Comparison of ENCODE assay signal across 8 mouse cellular contexts in genomic region chr2:147184071-147184990, GRCm38 (mm10). TPM values are rescaled to one million over a fixed set of nuclear protein-coding genes. Genes with fewer than 3 reads are reported as not detected.
DNase-seq lines count a peak whose midpoint lies in the region; ATAC-seq and TF ChIP-seq lines count a peak whose summit lies in the region.

No protein-coding gene starts in this region.

- WGBS in intestine, embryonic 16.5 days, result 1% methylated on average over 61 of the region's 65 CpGs
- under 1% methylated on average over 63 of the region's 65 CpGs for WGBS in neural tube, embryonic 13.5 days

- peak overlapping the region; percentile 80 for H3K27ac ChIP-seq in layer of hippocampus, adult 2 months
- no peak overlapping the region for H3K27ac ChIP-seq in intestine, embryonic 16.5 days (ENCODE audit: low read length)
- H3K27ac ChIP-seq in neural tube, embryonic 13.5 days (replicated peaks), result peak overlapping the region; percentile 9; the same call in 1 of the 2 replicates

- no peaks in the 10 kb centered on the region for H3K36me3 ChIP-seq in intestine, embryonic 16.5 days (ENCODE audit: control insufficient read depth, insufficient read depth, low read length)
- no peaks in the 10 kb centered on the region for H3K36me3 ChIP-seq in neural tube, embryonic 13.5 days

- no peak for DNase-seq in layer of hippocampus, adult 2 months (ENCODE audit: low spot score in 2 of 2)
- DNase-seq in layer of hippocampus, postnatal 36 days, result no peak
- DNase-seq in embryo, embryonic 9.5 days (ENCODE audit: extremely low spot score), result peak; percentile 50
- no peak for DNase-seq in adrenal gland, postnatal 10 days
- no peak for DNase-seq in cerebellum, adult 11-12 months
- DNase-seq in lung, postnatal 4 days, result no peak

- 0 out of 2 replicates have a peak overlapping the region, but pooled peaks have one; percentile 24 for H3K9ac ChIP-seq in intestine, embryonic 16.5 days (ENCODE audit: low read depth, low read length)
- H3K9ac ChIP-seq in neural tube, embryonic 13.5 days, result peak overlapping the region; percentile 34; the same call in 1 of the 2 replicates

- ATAC-seq in intestine, embryonic 16.5 days, result peak; percentile 16; the same call in 1 of the 2 replicates
- no peak for ATAC-seq in neural tube, embryonic 13.5 days (ENCODE audit: low read depth)

- peaks cover 9% of the 10 kb centered on the region for H3K4me1 ChIP-seq in intestine, embryonic 16.5 days (ENCODE audit: control insufficient read depth, insufficient read depth, low read length)
- peaks cover 38% of the 10 kb centered on the region for H3K4me1 ChIP-seq in neural tube, embryonic 13.5 days (replicated peaks)

- H3K4me3 ChIP-seq in layer of hippocampus, adult 2 months, result peak overlapping the region; percentile 49
- H3K4me3 ChIP-seq in intestine, embryonic 16.5 days (ENCODE audit: low read length), result peak overlapping the region; percentile 42
- H3K4me3 ChIP-seq in neural tube, embryonic 13.5 days, result peak overlapping the region; percentile 28

- peak overlapping the region; percentile 50 for H3K4me2 ChIP-seq in intestine, embryonic 16.5 days (ENCODE audit: low read depth, low read length)
- H3K4me2 ChIP-seq in neural tube, embryonic 13.5 days, result peak overlapping the region; percentile 31

- H3K27me3 ChIP-seq in intestine, embryonic 16.5 days (replicated peaks; ENCODE audit: control insufficient read depth, insufficient read depth, low read length), result peaks cover 90% of the 10 kb centered on the region
- H3K27me3 ChIP-seq in neural tube, embryonic 13.5 days, result peaks cover 95% of the 10 kb centered on the region

- H3K9me3 ChIP-seq in intestine, embryonic 16.5 days (ENCODE audit: control insufficient read depth, low read length), result no peaks in the 10 kb centered on the region
- no peaks in the 10 kb centered on the region for H3K9me3 ChIP-seq in neural tube, embryonic 13.5 days

- TF ChIP-seq CTCF in layer of hippocampus, adult 2 months (conservative IDR thresholded peaks at IDR 0.05), result no peak

RNA-seq across cellular contexts. Expression of gene Nkx2-2, which starts 9.7 kb away (rescaled TPM):
- total RNA-seq in layer of hippocampus, adult 2 months (2021), result 1 to 10 TPM; 4.6 to 7.0 TPM
- 1 to 10 TPM; 6.4 to 6.6 TPM for total RNA-seq in layer of hippocampus, postnatal 36 days (2021)
- polyA plus RNA-seq in intestine, embryonic 16.5 days (2015; fragmentation: Nextera tagmentation; extraction: Ambion mirVana), result 1.2 and 2.2 TPM in 2 replicates
- polyA plus RNA-seq in neural tube, embryonic 13.5 days (2015; fragmentation: Nextera tagmentation; extraction: Ambion mirVana), result 2.5 and 4.5 TPM in 2 replicates
- total RNA-seq in adrenal gland, postnatal 10 days (2021), result not detected

Comparison
In these comparisons a context has a peak if more than half of its experiments do, and no peak if none do; other contexts are left out.
1. RNA of gene Nkx2-2, which starts 9.7 kb away (total RNA-seq): 4.6 to 7.0 TPM in layer of hippocampus, adult 2 months and 6.4 to 6.6 TPM in layer of hippocampus, postnatal 36 days; not detected in adrenal gland, postnatal 10 days; every median in the first group is over 4 times any median in the second.
2. Peak in every context shown above with its lines, with median percentiles within 50 percentile points of each other: H3K4me3 ChIP-seq.